Mouse (Mus musculus) kidney, postnatal 14 days (tissue): ENCODE results near the gene Nphp4.
"Not testable (repeated sequence)": the region's sequence is repeated elsewhere in the genome, so short reads cannot be mapped to it uniquely, and the experiment has no call there.

ENCODE experiments used
- DNase-seq: peaks from one replicate; pipeline ENCODE4 v3.0.0; 2022; ENCODE audit warnings: mixed read lengths

Nphp4 gene

DNA sequence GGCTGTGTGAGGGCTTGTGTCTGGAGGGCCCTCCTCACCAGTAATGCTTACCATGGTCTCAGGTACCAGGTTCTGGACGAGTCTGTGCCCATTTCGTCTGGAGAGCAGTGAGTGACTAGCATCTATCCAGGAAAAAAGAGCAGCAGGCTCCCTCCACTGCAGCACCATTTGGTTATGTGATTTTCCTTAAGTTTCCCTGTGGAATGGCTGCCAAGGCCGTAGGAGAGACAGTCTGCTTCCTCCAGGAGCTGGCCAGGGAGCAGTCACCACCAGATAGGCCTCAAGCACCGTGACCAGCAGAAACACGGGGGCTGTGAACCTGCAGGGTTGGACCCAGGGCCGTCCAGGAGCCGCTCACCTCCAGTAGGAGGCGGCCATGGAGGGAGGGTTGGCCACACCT, 3.9 kb downstream of the Nphp4 start:
- no peak for DNase-seq

DNA sequence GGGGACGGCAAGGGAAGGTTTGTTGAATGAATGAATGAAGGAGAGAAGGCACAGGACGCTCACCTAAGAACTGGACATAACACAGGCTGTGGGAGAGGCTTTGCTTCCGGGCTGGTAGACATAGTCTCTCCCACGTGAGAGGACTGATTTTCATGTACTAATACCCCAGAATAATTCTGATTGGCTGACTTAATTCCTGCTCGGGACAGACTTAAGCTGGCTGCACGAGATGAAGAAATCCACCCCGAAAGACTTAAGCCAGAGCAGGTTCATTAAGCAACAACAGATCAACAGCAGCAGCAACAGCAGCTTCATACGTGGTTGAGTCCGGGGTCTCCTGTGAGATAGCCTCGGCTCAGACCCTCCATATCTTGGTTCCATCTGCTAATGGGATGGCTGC, 11.5 kb downstream of the Nphp4 start:
- DNase-seq, result no peak

DNA sequence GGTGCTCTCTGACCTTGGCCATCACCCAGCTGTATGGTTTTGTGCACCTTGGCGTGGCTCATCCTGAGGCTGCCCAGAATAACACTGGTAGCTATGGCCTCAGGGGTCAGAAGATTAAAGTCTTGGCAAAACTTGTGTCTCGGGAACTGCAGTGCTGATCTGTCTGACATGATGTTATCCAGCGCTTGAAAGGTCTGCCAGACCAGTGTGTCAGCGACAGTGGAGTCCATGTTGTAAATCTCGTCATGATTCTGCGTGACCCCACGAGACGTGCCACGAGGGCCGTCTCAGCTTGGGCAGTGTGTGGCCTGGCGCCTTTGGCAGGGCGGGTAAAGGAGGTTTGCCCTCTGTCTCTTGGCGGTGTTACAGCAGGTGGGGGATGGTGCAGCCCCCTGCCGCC, 13.8 kb downstream of the Nphp4 start:
- no peak for DNase-seq

DNA sequence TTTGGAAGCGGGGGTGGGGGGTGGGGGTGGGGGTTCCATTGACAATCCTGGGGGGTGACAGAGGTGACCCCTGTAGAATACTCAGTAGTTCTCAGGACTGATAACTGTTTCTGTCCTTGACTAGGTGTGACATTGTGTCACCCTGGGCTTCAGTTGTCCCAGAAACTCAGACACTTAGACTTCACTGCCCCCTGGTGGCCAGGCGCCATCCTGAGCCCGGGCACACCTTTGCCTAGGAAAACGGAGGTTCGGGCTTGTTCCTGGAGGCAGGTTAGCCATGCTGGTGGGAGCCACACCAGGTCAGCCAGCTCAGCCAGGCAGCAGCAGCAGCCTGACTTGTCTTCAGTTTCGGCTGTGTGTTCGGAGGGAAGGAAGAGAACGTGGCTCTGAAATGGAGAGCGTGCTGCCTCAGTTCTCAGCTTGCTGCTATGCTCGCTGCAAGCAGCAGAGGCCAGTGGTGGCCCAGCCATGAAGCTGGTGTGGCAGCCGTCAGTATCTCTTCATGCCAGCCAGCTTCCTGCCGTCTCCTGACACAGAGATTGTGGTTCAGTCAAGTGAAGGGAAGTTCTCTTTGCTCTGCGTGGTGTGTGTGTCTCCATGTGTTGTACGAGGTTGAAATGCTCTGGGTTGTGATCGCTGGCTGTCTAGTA, 14.9 kb downstream of the Nphp4 start:
- peak; percentile 75 for DNase-seq

DNA sequence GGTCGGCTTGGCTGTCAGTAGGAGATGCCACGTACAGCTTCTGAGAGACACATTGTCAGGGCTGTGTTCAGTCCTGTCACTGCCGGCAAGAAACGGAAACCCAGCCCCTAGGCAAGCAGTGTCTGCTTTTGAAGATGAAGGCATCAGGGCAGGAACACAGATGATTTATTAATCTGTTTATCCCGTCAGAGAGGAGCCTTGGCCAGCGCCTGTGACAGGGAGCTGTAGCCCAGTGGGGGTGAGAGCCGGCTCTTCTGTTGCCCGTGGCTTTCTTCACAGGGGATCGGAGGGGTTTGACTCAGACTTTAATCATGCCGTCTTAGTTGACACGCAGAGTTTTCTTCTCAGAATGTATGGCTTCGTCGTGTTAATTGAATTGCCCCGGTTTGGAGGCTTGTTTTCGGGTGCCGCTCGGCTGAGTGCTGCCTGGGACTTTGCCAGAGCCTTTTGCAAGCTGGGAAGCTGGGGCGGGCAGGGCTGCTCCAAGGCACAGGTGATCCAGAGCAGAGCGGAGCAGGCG, 17.9 kb downstream of the Nphp4 start:
- peak; percentile 25 for DNase-seq

DNA sequence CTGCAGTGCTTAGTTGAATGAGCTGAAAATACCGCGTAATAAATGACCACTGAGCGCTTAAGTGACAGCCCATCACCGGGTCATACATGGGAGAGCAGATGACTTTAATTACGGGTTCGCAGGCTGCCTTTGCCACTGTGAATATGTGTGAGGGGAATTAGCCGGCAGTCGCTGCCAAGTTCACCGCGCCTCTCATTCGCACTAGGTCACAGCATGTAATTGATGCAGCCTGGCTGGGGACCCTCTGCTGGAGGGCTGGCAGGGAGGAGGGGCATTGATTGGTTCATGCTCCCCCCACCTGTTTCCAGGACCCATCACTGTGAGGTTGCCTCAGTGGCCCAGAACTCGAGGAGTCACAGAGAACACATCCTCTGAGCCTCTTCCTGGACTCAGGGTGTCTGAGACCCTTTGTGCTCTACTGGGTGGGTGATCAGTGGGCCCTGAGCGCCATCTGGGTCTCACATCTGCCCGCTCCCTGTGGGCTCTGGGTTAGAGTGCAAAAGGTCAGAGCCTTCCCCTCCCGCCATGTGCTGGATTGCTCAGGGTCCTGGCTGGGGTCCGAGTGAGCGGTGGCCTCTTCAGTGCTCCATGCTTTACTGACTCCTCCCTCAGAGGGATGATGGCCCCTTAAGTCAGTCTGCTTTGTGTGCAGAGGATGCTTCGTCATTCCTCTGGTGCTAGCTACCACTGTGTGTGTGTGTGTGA, 35.9 kb downstream of the Nphp4 start:
- DNase-seq, result no peak

DNA sequence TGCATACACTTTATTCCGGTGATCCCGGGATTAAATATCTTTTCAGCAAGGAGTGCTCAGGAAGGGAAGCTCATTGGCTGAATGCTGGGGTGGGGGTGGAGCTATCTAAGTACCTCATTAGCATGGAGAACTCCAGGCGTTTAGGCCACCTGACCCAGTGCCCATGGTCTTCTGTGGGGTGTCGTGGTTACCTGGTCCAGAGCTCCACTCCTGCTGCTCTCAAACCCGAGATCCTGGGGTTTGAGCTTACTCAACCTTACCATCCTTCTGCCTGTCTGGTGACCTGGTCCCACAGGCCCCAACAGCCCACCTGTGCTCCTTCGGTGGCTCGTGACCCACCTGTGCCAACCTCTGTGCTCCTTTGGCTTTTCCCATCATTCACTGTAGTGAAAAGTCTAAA, 38.4 kb downstream of the Nphp4 start:
- DNase-seq, result no peak

DNA sequence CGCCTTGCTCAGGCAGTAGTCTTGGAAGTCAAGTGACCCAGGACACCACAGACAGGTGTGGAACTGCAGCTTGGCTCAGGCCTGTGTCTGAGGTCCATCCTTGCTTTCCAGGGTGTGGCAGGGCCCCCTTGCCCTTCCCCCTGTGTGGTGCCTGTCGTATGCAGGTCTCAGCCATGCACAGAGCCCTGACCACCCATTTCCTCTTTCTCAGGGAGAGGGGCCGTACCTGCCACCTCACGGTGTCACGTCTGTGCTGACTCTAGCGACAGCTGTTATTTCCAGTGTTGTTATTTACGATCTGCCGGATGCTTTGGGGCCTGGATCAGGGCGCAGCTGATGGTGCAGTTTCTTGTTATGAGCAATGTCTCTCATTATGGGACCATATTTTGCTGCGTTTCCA, 42.6 kb downstream of the Nphp4 start:
- no peak for DNase-seq

DNA sequence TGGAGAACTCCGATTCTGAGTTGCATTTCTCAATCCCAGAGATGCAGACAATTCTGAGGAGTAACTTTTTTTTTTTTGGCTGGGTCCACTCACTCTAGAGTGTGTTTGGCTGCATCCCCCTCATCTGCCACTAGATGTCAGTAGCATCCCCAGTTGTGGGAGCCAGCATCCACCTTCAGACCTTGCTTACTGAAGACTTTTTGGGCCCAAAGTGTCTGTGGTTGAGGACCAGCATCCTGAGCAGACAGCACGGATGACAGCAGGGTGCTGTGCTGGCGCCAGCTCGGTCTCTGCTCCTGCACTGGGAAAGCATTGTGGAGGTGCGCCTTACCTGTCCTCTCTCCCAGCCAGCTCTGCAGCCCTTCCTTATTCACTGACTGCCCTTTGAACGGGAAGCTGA, 43.6 kb downstream of the Nphp4 start:
- peak; percentile 54 for DNase-seq

DNA sequence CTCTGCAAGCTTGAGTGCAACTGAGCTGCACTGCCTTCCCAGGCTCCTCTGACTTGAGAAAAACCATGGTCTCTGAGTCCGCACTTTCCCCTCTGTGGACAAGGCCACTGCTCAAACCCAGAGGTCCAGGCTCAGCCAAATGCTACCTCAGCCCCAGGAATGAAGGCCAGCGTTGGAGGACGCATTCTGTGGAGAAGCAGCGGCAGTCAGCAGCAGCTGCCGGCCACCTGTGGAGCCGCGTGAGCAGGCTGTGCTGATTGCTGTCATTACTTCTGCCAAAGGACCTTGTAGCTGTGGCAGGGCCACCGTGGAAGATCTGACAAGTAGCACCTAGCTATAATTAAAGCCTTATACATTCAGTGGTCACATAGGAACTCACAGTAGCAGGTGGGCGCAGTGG, 56.4 kb downstream of the Nphp4 start:
- no peak for DNase-seq

DNA sequence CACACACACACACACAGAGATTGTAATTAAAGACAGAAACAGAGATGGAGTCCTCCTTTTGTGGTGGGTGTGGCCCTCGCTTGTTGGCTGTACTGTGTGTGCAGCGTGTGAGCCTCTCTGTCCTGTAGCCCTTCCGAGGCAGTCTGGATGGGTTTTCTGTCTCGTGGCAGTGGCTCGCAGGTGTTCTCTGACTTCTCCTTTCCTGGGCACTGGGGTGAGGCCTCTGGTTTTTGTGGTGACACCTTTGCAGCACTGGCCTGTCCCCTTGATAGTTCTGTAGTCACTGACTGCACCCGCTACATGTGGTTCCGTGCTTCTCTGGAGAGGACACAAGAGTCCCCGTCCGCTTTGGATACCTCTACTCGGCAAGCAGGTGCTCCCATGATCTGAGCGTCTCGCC, 63.2 kb downstream of the Nphp4 start:
- DNase-seq, result no peak

DNA sequence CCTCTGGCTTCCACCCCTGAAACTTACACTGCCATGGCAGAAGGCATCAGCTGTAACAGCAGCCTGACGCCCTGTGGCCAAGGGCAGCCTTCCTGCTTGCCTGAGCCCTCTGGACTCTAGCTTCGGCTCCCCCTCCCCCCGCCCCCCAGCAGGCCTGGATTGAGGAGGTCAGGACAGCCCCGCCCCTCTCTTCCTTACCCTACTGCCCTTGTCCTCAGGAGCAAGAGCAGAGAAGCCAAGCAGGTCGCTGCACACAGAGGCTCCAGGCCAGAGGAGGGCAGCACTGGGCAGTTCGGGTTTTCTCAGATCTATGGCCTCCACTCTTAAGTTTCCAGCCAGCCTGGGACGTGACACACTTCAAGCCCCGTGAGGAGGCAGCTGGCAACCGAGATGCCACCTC, 64.7 kb downstream of the Nphp4 start:
- peak; percentile 71 for DNase-seq

DNA sequence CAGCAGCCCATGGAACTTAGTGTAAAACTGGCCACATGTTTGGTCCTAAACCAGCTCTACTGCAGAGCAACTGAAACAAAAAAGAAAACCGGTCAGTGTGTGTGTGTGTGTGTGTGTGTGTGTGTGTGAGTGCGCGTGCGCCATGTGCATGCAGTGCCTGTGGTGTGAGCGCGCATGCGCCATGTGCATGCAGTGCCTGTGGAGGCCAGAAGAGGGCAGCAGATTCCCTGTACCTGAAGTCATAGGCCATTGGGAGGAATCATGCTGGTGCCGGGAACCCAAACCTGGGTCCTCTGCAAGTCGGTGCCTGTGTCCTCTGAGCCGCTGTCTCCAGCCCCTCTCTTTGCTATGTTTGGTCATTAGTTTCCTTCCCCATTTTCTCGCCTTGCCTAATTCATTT, 65.9 kb downstream of the Nphp4 start:
- DNase-seq, result no peak

DNA sequence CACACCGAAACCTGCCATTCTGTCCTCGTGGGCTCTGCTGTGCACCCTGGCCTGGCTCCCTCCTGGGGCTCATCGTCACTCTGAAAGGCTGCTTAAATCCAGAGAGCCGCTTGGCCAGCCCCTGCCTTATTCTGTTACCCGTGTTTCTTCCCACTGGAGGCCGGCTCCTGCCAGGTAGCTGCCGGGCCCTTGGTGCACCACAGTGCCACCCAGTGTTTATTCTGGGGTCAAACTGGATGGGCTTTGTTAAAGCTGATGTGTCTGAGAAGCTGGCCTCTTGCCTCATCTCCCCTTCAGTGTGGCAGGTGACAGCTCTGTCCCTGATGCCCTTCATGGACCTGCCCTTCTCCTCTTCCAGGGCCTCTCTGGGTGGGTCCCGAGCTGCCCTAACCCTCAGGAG, 70.0 kb downstream of the Nphp4 start:
- peak; percentile 18 for DNase-seq

DNA sequence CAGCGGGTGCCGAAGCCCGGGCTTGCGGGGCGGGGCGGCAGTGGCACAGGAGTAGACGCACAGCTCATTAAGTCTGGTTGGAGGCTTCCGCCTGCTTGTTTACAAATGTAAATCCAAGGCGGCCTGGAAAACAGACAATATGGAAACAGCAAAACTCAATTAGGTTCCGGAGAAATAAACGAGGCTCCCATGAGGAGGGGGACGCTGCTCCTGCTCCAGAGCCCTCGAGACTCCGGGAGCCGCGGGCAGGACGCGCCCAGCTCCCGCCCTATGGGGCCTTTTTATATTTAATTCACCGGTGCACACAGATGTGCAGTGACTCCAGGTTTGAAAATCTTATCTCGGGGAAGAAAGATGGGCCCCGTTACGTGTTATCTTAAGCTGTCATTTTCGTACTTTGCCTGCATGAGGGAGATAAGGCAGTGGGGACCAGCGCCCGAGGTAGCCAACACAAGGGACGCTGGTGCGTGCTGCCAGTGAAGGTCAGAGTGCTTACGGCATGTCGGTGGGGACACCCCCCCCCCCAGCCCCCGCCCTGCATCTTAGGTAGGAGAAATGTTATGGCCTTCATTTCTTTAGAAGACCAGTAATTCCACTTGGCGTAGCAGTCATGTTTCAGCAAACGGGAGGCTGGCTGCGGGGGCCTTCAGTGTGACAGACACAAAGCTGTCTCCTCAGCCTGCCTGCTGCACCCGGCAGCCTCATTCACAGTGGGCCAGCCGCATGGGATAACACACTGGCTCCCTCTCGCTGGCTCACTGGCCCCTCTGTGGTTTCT, 71.6 kb downstream of the Nphp4 start:
- DNase-seq, result no peak

DNA sequence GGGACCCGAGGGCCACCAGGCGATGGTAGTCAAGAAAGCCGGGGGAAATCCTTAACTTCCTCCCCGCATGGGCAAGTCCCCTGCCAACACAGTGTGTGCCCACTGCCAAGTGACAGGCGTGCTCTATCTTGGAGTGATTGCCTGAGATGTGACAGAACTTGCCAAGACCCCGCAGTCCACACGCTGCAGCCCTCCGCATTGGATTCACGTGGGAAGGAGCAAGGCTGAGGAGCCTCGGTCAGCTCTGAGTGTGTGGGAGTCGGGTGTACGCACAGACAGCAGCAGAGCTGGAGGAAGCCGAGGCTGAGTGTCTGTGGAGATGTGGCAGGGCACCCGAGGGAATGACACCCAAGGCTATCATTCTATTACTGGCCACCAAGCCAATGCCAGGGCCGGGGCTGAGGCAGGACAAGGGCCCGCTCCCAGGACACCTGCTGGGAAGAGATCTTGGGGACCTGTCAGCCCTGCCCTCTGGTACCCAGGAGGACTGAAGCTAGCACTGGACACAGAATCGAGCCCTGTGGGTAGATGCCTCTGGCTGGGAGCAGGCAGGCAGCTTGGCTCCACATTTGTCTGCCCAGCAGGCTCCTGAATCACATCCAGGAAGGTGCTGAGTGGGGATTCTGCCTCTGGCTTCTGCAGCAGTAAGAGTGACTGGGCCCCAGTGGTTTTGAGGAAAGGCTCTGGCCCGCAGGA, 73.1 kb downstream of the Nphp4 start:
- no peak for DNase-seq

DNA sequence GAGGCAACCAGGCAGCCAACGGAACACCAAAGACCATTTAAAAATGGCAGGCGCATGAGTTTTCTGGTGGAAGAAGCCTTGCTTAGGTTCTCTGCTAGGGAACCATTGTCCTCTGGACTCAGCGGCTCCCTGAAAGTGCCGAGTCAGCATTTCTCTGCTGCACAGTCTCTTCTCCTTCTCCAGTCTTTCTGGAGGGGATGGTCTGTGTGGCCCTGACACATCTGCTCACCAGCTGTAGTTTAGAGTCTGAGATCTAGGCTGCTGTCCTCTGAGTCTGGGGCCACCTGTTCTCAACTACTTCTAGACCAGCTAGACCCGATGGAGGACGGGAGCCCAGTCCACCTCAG, 73.7 kb downstream of the Nphp4 start:
- DNase-seq, result no peak

DNA sequence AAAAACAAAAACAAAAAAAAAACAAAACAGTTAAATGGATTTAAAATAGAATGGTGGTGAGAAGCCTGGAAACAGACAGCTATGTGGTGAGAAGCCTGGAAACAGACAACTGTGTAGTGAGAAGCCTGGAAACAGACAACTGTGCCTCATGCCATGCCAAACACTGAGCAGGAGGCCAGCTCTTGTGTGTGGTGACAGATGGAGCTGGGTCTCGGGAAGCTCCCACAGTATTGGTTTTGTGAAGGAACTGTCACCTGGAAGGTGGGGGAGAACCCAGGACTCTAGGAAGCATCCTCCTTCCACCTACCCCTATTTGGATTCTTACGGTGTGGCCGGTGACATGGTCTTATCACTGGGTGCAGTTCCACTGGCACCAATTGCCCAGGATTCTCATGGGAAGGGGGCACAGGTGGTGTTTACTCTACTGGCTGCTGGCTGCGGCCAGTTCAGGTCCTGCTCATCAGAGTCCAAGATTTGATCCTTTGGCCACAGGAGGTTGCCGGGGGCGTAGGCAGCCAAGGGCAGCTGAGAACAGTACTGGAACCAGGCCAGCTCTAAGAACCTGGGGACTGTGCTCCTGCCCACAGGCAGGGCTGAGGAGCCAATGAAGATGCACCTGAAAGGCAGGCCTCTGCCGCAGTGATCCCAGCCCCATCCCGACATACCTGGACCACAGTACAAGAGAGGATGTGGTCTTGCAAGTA, 77.2 kb downstream of the Nphp4 start:
- no peak for DNase-seq

DNA sequence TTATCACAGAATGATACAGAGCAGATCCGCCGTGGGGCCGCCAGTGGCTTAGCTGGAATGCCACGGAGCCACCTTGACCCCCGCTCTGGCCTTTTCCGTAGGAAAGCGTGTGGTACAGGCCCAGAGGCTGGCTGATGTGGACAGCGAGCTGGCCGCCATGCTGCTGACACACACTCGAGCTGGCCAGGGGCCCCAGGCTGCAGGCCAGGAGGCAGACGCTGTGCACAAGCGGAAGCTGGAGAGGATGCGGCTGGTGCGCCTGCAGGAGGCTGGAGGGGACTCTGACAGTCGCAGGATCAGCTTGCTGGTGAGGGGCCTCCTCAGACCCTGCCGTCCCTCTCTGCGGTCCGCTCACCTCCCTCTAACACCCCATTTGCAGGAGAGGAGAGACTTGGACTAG, 77.9 kb downstream of the Nphp4 start:
- DNase-seq, result peak; percentile 10

DNA sequence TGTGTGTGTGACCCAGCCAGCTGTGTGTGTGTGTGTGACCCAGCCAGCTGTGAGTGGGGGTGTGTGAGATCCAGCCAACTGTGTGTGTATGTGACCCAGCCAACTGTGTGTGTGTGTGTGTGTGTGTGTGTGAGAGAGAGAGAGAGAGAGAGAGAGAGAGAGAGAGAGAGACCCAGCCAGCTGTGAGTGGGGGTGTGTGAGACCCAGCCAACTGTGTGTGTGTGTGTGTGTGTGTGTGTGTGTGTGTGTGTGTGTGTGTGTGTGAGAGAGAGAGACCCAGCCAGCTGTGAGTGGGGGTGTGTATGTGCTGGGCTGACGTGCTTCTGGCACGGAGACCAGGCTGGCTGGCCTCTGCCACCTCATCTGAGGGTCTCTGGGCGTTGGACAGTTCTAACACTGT, 79.3 kb downstream of the Nphp4 start:
- not testable (repeated sequence) for DNase-seq

DNA sequence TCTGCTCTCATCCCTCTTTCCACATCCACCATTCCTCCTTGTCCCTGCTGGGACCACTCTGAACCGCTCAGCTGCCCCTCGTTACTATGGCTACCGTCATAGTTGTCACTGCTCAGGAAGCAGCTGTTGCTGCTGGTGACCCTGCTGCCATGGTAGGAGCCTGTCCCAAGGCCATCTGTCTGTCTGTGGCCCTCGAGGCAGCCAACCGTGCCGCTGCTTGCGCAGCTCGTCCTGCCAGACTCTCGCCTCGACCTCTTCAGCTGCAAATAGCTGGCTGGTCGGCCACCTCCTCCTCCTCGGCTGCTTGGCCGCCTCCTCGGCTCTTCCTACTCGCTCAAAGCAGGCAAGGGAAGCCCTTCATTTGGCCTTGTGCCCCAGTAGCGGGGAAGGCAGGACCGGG, 81.7 kb downstream of the Nphp4 start:
- peak; percentile 17 for DNase-seq

DNA sequence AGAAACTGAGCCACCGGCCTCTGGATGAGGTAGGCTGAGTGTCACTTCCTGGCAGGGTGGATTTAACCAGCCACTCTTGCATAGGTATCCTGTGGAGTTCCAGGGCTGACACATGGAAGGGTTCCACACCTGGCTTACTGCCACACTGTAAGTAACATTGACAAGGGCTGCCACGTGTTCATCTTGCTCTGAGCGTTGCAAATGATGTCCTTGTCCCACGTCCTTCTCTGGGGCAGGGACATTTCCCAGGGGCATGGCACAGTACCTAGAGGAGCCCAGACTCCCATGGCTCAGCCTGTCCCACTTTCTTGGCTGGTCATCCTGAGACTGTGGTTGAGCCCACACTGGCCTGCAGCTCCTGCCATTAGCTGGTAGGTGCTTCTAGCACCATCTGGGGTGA, 91.5 kb downstream of the Nphp4 start:
- no peak for DNase-seq
